Mouse (Mus musculus) cortical plate, adult 2 months (tissue): ENCODE measurements around the gene Morn2.

ENCODE experiments used
- CTCF ChIP-seq: fragments of 200-500 bp; IDR thresholded peaks from 2 replicates; pipeline ENCODE4 v1.5.1; 2011; ENCODE audit warnings: mild to moderate bottlenecking, control low read depth, low read length; ENCODE audit not compliant: insufficient read depth; ENCODE audit errors: extremely low read depth
- POLR2A ChIP-seq: fragments of 200-500 bp; IDR thresholded peaks from 2 replicates; pipeline ENCODE4 v1.6.1; 2011; ENCODE audit warnings: mild to moderate bottlenecking, low read length, control low read depth; ENCODE audit not compliant: insufficient read depth; ENCODE audit errors: extremely low read depth

GRCm38 (mm10) chr17:80307251-80307650, 17.2 kb downstream of the Morn2 start, which contains the start of gene Arhgef33:
- no peak for TF ChIP-seq POLR2A
- no peak for TF ChIP-seq CTCF
